Mouse (Mus musculus) megakaryocyte progenitor cell, adult 5-6 weeks (primary cell): ENCODE measurements around the gene Kcnk7. TPM values are rescaled to one million over a fixed set of nuclear protein-coding genes. Genes with fewer than 3 reads are reported as not detected.

Experiments
- ATAC-seq: replicated peaks from 2 replicates; pipeline ENCODE4 v1.8.0; 2016; ENCODE audit warnings: mild to moderate bottlenecking, moderate TSS enrichment, inconsistent platforms; ENCODE audit not compliant: poor library complexity
- total RNA-seq, 2 experiments: library from RNA; stranded (forward) in 1 of 2; stranded (reverse) in 1 of 2; fragments of 157-497, 149-512 nt in 1 of 2; fragments of 200-1000 nt in 1 of 2; gene quantifications; 2 replicates each; pipeline versions ENCODE4 v1.2.3 to v1.2.4; 2015 to 2017

The Kcnk7 gene
- total RNA-seq, 2 experiments from 2014 or later: not detected

GRCm38 (mm10) chr19:5689565-5690342, 14.4 kb upstream of the Kcnk7 start:
- peak; percentile 63 for ATAC-seq

- ATAC-seq: no peak
These were observed 13.8 kb upstream of the Kcnk7 start for GRCm38 (mm10) chr19:5690343-5690735.

- ATAC-seq: no peak
These were observed 12.6 kb upstream of the Kcnk7 start for GRCm38 (mm10) chr19:5691601-5692000.

DNA sequence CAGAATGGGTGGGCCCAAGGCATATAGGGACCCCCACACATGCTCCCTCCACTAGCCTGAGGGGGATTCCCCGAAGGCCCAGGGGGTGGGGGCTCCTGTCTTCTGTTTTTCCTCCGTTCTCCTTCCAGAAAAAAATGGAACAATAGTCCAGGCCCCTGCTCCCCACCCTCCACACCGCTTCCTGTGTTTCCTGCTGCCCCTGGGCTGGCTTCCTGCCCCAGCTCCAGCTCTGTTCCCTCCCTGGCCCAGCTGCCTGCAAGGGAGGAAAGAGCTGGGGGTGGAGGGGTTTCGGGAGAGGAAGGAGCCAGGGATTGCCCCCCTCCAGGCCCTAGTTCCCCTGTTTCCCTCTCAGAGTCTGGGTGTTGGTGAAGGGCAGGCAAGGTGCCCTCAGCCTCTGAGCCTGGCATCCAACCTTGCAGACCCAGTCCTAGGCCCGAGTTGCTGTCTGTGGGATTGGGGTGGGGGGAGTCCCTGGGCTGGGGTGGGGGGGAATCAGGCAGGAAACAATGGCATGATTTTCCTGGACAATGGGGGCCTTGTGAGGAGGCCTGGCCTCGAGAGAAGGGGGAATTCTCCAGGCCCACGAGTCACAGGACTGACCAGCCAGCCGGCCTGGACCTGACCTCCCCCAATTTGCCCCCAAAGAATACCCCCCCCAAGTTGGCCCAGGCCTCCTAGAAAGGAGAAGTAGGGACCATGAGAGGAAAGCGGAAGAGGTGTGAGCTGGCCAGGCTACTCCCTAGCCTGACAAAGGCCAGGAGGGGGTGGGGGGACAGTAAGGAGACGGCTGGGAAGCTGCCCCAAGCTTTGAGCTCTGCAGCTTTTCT, 11.9 kb upstream of the Kcnk7 start:
- ATAC-seq: no peak

GRCm38 (mm10) chr19:5692913-5693396, 11.2 kb upstream of the Kcnk7 start:
- no peak for ATAC-seq

DNA sequence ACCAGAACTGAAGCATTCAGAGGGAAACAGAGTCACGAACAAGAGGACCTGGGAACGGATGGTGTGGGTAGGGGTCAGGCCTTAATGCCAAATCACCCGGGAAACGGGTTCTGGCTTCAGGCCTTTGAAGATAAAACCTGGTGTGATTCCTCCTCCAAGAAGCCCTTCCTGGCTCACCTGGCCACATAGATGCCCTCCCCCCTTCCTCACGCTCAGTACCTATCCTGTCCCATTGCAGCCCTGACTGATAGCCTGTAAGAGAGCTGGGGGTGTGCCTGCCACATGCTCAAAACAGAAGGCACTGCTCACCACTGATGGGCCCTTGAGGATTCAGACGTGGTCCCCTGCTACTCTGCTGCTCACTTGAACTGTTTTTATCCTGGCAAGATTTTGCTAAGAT, 10.4 kb upstream of the Kcnk7 start:
- ATAC-seq: no peak

DNA sequence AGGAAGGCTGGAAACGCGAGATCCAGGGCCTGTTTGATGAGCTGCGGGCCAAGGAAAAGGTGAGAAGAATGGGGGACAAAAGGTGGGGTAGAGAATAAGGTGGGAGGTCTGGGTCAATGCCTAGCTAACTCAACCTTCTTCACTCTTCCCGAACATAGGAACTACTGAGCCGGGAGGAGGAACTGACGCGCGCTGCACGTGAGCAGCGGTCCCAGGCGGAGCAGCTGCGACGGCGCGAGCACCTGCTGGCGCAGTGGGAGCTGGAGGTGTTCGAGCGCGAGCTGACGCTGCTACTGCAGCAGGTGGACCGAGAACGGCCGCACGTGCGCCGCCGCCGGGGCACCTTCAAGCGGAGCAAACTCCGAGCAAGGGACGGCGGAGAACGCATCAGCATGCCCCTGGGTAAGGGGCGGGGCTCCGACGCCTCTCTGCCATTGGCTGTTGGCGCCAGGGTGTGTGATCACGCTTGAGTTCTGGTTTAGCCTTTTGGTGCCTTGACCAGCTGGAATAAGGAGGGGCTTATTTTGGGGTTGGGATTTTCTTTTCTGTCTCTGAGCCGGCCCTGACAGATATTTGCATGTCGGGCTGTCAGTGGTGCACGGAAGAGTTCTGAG, 8.2 kb upstream of the Kcnk7 start:
- no peak for ATAC-seq

- peak; percentile 83 for ATAC-seq
These were observed 819 bp downstream of the Kcnk7 start for GRCm38 (mm10) chr19:5704801-5705571.

- ATAC-seq: no peak
These were observed 5.9 kb downstream of the Kcnk7 start for GRCm38 (mm10) chr19:5710068-5710467.

GRCm38 (mm10) chr19:5710581-5710980, 6.4 kb downstream of the Kcnk7 start:
- ATAC-seq: no peak

GRCm38 (mm10) chr19:5711218-5711617, 7.1 kb downstream of the Kcnk7 start:
- no peak for ATAC-seq

GRCm38 (mm10) chr19:5711907-5712460, 7.8 kb downstream of the Kcnk7 start:
- peak; percentile 60 for ATAC-seq

- ATAC-seq: no peak
These were observed 9.1 kb downstream of the Kcnk7 start for GRCm38 (mm10) chr19:5713255-5713654.

DNA sequence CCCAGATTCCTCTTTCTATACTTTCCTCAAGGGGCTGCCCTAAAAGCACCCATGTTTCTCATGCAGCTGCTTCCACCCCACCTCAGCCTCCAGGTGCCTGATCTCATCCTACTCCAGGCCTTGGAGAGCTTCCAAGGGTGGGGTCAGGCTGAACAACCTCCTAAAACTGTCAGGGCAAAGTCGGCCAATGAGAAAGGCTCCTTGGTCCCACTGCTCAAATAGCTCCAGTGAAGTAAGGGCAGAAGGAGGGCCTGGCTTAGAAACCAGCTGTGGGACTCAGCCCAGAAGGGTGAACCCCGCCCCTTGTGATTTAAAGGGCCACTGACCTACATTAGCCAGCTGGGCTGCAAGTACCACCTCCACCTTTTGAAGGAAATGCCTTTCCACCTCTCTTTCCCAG, 9.6 kb downstream of the Kcnk7 start:
- peak; percentile 70 for ATAC-seq

DNA sequence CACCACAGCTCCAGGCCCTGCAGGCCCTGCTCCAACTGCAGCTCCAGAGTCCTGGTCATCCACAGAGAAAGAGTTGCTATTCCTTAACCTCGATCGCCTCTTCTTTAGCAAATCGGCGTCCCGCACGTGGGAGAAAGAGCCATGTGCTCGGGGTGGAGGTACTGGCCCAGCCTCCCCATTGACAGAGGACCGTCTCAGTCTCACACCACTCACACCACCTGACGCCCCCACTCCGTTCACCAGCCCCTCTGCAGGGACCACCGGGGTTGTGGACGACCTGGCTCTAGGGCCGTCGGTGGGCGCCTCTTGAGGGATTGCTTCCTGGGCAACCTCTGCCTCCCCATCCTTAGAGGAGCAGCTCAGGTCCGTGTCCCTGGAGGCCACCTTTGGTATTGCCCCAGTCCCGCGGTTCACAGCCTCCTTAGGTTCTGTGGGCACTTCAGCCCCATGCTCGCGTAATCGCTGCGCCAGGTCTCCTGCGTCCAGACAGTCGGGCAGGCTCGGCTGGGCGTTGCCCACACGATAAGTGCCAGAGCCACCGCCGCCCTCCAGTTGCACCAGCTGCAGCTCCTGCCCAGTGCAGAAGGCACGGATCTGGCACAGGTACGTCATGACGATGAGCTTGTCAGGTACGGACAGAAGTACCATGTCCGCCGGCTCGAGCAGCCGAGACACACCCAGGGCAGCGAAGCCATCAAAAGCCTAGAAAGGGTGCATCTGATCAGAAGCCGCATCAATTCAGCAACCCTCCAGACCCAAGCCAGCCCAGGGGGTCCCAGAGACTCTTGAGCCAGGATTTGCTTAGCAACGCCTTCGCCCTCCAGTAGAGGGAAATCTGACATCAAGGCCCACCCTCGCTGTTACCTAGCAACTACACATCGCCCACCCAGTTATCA, 11.9 kb downstream of the Kcnk7 start:
- ATAC-seq: peak; percentile 49

DNA sequence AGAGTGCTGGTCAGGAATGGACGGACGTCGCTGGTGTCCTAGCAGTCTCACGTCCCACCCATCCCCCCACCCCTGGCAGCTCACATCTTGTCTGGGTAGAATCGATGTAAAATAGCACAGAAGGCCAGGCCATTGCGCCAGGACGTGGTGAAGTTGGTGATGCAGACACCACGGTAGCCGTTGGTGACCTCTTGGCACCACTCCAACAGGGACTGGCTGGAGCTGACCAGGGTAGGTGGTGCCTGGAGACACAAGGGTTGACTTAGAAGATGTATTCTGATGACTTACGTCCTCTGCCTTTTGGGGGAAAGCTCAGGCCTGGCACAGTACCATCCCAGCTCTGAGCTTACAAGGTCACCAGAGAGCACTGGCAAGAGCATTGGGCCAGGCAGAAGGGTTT, 12.8 kb downstream of the Kcnk7 start:
- ATAC-seq: no peak

DNA sequence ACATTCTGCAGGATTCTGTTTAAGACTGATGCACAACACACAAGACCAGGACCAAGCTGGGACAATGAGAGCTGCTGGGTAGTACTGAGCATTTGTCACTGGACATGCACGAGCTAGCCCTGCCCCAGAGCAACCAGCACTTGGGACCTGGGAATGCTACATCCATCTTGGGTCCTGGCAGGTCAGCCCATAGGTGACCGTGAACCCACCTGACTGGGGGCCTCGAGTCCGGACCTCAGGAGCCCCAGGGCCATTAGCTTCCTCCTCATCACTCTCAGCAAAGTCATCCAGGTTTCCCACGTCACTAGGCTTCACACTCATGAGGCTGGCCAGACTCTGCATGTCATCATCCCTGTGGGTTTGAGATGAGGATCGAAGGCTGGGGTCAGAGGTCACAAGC, 17.1 kb downstream of the Kcnk7 start:
- no peak for ATAC-seq

GRCm38 (mm10) chr19:5722848-5723425, 18.8 kb downstream of the Kcnk7 start:
- no peak for ATAC-seq

GRCm38 (mm10) chr19:5723934-5724548, 19.9 kb downstream of the Kcnk7 start:
- no peak for ATAC-seq
